Mouse (Mus musculus) megakaryocyte, embryonic 14.5 days (primary cell): ENCODE data around the gene Map2k3. TPM values are rescaled to one million over a fixed set of nuclear protein-coding genes. Genes with fewer than 3 reads are reported as not detected.

Experiments
- H3K27me3 ChIP-seq: replicated peaks from 2 replicates; pipeline ENCODE3; 2012; ENCODE audit warnings: inconsistent platforms
- H3K36me3 ChIP-seq: replicated peaks from 2 replicates; pipeline ENCODE3; 2012; ENCODE audit warnings: low read length, inconsistent platforms, mixed read lengths
- H3K4me1 ChIP-seq: 2 replicates; pipeline ENCODE4 v1.6.1; 2012; ENCODE audit warnings: inconsistent platforms
- H3K4me3 ChIP-seq: replicated peaks from 2 replicates; pipeline ENCODE3; 2012; ENCODE audit warnings: moderate library complexity, mild to moderate bottlenecking, inconsistent platforms
- H3K9me3 ChIP-seq: 2 replicates; pipeline ENCODE4 v1.6.1; 2012; ENCODE audit warnings: inconsistent platforms
- FLI1 ChIP-seq: IDR thresholded peaks from 2 replicates; pipeline ENCODE4 v1.6.1; 2012; ENCODE audit warnings: low read length, inconsistent platforms, mixed read lengths
- GATA1 ChIP-seq: IDR thresholded peaks from 3 replicates; pipeline ENCODE4 v1.6.1; 2012; ENCODE audit warnings: mixed read lengths, low read length, inconsistent platforms, borderline replicate concordance
- polyA plus RNA-seq: library from polyadenylated mRNA; stranded (reverse); fragments of >175 nt; gene quantifications from 2 replicates; pipeline ENCODE4 v1.2.3, GENCODE M21; 2012; ENCODE audit warnings: low replicate concordance; ENCODE audit not compliant: insufficient read depth

Gene Map2k3
- polyA plus RNA-seq, 1 experiment, result 191 TPM

DNA sequence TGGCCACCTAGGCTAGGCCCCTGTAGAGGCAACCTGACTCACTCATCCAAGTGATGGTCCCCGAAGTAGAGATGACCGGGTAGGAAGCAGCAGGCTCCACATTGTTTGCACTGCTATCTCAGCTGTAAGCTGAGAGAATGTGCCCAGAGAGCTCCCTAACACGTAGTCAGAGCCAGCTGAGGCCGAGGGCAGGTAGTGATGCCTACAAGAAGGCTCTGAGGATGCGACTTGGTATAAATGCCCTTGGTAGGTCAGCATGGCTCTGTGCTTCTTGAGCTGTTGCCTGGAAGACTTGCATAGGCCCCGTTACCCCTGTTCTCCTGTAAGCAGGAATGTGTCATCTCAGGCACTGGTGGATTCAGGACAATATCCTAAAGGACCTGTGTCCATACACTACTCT lies 21.2 kb downstream of the Map2k3 start:
- Histone ChIP-seq H3K36me3 (peaks cover 76% of the 10 kb centered on the region), H3K27me3 (peaks cover 7% of the 10 kb centered on the region), H3K9me3 (no peaks in the 10 kb centered on the region), H3K4me1 (peaks cover 8% of the 10 kb centered on the region), H3K4me3 (no peak overlapping the region)
- TF ChIP-seq GATA1, result no peak
- TF ChIP-seq FLI1, result no peak

DNA sequence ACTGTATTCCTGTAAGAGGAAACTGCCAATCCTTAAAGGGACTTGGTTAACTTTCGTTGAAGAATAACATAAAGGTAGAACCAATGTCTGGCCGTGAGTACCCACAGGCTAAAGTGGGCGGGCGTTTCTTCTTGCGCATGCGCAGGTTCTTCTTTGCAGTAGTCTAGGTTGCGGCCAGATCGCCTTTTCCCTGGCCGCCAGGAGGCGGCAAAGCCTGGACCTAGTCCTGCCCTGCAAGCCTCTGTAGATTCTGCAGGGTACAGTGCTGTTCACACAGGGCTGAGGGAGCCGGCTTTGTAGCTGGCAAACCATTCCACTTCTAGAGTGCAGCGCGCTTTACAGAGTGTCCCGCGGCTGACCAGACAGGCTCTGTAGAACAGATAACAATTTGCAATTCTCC lies 22.0 kb downstream of the Map2k3 start:
- Histone ChIP-seq H3K4me3 (no peak overlapping the region), H3K36me3 (peaks cover 68% of the 10 kb centered on the region), H3K9me3 (no peaks in the 10 kb centered on the region), H3K4me1 (peaks cover 13% of the 10 kb centered on the region), H3K27me3 (peaks cover 13% of the 10 kb centered on the region)
- TF ChIP-seq GATA1 (no peak), FLI1 (no peak)

DNA sequence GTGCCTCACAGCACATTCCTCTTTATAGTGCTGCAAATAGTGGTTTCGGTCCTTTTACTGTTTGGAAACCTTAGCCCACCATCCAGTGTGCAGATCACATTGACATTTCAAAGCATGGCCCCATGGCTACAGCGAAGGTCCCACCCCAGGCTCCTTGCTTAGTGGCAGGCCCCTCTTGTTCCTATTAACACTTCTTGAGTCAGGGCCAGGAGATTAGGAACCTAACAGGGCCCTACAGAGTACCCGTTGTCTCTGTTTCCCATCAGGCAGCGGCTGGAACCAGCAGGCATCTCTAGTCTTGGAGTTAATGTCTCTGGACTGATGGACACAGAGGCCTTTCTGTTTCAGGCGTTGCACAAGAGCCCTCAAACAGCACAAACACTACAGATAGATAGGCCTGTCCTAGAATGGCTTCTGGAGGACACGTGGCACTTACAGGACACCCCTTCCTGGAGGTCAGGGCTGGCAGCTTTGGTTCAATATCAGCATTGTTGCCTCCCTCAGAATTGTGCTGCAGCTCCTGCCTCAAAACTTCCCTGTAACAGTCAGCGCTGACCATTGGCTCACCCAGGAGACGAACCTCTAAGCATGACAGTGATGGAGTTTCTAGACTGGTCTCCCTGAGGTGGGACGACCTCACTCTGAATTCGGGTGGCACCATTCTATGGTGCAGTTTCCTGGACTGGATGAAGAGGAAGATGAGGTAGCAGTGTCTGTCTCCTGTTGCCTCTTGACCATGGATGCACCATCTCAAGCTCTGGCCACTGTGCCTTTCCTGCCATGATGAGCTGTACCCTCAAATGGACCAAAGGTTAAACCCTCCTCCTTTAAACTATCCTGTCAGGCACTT lies 22.6 kb downstream of the Map2k3 start:
- Histone ChIP-seq H3K9me3 (no peaks in the 10 kb centered on the region), H3K27me3 (peaks cover 17% of the 10 kb centered on the region), H3K4me3 (no peak overlapping the region), H3K4me1 (peaks cover 13% of the 10 kb centered on the region), H3K36me3 (peaks cover 61% of the 10 kb centered on the region)
- no peak for TF ChIP-seq FLI1
- no peak for TF ChIP-seq GATA1

DNA sequence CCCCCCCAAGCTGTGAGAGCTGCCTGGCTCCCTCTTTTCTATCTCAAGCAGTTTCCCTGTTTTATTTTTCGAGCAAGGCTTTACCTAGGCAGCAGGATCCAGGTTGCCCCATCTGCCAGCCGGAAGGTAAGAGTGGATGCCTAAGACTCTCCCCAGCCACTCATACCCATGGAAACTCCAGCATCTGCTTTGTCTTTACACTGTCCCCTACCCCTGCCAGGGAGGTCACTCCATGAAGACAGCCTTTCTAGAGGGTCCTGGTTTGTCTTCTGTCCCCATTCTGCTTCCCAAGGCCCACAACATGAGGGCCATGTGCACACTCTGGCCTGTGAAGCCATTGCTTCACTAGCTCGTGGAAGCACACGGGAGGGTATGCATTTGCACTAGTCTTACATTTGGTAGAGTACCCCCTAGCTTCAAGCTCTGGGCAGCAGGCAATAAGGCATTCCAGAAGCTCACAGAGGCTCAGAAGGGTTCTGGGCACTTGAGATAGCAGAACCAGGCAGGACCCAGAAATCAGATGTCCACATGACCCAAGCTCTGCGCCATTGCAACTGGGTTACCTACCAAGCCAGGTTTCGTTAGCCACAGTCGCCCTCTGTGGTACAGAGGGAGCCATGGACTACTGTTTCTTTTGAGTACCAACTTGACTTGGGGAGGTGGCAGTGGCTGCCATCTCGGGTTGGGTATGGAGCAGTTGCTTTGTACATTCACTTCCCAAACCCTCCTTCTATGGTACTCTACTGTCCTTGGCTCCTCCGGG lies 24.0 kb downstream of the Map2k3 start:
- Histone ChIP-seq H3K27me3 (peaks cover 17% of the 10 kb centered on the region), H3K9me3 (peaks cover 3% of the 10 kb centered on the region; the same call in 1 of the 2 replicates), H3K4me1 (peaks cover 13% of the 10 kb centered on the region), H3K4me3 (no peak overlapping the region), H3K36me3 (peaks cover 48% of the 10 kb centered on the region)
- TF ChIP-seq FLI1 (no peak), GATA1 (no peak)

DNA sequence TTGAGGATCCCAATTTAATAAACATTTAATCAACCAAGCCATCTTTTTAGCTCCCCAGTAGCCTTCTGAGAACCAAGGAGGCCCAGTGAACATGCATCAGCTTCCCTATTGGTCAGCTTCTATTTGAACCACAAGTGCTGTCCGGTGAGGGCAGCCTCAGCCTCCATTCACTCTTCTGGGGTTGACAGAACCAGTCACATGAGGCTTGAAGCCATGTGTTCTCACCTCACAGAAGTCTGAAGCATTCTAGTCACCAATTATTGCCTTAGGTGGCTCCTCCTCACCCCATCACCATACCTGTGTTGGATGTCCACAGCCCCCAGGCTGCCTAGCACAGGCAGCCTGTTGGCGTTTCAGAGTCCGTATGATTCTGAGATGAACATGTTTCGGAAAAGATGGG lies 27.1 kb downstream of the Map2k3 start:
- Histone ChIP-seq H3K9me3 (peaks cover 3% of the 10 kb centered on the region; the same call in 1 of the 2 replicates), H3K36me3 (peaks cover 16% of the 10 kb centered on the region), H3K27me3 (peaks cover 25% of the 10 kb centered on the region), H3K4me1 (peaks cover 12% of the 10 kb centered on the region), H3K4me3 (no peak overlapping the region)
- TF ChIP-seq GATA1, result no peak
- TF ChIP-seq FLI1, result no peak

DNA sequence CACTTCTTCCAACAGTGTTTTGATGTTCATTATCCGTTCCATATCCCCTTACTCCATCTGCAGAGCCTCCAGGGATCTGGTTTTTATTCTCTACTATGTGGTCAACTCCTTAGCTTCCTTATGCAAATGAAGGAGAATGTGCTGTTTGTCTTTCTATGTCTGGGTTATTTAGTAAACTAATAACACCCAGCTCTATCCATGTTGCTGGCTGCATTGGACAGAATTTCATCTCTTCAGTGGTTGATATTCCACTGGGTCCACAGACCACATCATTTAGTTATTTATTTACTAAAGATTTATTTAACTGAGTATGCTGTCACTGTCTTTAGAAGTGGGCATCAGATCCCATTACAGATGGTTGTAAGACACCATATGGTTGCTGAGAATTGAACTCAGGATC lies 29.3 kb downstream of the Map2k3 start:
- no peak overlapping the region for H3K4me3 ChIP-seq
- H3K4me1 ChIP-seq, result peaks cover 9% of the 10 kb centered on the region
- H3K36me3 ChIP-seq, result no peaks in the 10 kb centered on the region
- peaks cover 6% of the 10 kb centered on the region for H3K9me3 ChIP-seq
- TF ChIP-seq FLI1 (no peak), GATA1 (no peak)
- H3K27me3 ChIP-seq, result peaks cover 33% of the 10 kb centered on the region

DNA sequence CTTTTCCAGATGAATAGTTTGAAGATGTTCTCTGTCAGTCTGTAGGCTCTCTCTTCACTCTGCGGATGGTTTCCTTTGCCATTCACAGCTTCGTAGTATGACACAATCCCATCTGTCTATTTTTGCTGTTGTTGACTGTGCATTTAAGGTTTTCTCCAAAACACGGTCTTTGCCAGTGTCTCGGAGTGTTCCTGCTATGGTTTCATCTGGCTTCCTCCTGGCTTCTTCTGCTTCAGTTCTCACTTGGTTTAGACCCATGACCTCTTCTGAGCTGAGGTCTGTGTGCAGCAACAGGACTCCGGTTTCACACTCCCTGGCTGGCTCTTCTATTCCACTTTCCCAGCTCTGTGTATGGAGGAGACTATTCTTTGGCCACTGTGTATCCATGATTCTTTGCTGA lies 30.9 kb downstream of the Map2k3 start:
- Histone ChIP-seq H3K4me1 (peaks cover 7% of the 10 kb centered on the region), H3K27me3 (peaks cover 33% of the 10 kb centered on the region), H3K36me3 (no peaks in the 10 kb centered on the region), H3K4me3 (no peak overlapping the region), H3K9me3 (peaks cover 6% of the 10 kb centered on the region)
- TF ChIP-seq GATA1 (no peak), FLI1 (no peak)

DNA sequence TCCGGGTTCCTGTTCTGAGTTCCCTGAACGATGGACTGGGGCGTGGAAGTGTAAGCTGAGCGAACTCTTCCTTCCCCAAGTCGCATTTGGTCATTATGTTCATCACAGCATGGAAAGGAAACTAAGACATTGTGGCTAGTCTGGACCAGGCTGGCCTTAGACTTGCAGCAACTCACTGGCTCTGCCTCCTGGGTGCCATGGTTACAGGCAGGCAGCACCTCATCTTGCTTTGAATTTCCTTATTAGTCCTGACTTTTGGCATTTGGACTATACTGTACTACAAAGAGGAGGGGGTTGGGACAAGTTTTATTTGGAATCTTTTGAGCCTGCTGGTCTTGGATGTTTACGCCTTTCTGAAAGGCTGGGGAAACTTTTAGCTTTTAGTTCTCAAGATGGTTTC lies 35.1 kb downstream of the Map2k3 start:
- TF ChIP-seq FLI1, result no peak
- TF ChIP-seq GATA1, result no peak
- no peaks in the 10 kb centered on the region for H3K4me1 ChIP-seq
- peaks cover 37% of the 10 kb centered on the region for H3K27me3 ChIP-seq
- peaks cover 4% of the 10 kb centered on the region for H3K9me3 ChIP-seq
- H3K4me3 ChIP-seq, result no peak overlapping the region
- H3K36me3 ChIP-seq, result no peaks in the 10 kb centered on the region

DNA sequence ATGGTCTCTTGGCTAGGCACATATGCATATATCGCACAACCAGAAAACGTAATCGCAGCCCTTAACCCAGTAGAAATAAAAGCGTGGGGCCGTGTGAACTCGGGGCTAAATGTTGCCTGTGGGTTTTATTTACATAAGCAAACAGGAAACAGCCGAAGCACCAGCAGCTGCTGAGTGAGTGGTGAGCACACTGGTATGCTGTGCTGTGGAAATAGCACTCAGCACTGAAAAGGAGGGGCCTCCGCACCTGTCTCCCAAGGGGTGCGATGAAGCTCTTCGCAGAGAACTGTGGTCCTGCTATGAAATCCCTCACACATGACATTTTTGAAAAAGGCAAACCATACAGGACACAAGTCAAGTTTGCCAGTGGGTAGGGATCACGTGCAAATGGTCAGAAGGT lies 43.3 kb downstream of the Map2k3 start:
- Histone ChIP-seq H3K36me3 (no peaks in the 10 kb centered on the region), H3K4me1 (peaks cover 13% of the 10 kb centered on the region; the same call in 1 of the 2 replicates), H3K9me3 (no peaks in the 10 kb centered on the region), H3K27me3 (peaks cover 46% of the 10 kb centered on the region), H3K4me3 (no peak overlapping the region)
- TF ChIP-seq FLI1, result no peak
- TF ChIP-seq GATA1, result no peak

DNA sequence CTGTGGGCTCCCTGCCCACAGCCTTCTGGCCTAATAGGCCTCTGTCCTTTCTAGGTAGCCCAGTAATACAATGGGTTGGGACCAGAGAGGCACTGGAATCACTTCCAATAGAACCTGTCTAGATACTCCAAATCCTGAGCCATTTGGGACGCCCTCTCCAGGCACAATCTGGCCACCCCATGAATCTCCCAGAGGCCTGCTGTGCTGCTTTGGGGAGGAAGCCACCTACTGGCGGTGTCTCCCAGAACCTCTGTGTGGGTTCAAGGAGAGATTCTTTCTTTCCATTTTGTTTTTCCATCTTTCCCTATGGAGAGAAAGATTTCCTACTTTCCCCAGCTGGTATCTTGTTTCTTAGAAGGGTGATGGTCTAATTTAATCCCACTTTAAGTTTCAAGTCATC lies 44.4 kb downstream of the Map2k3 start:
- Histone ChIP-seq H3K4me1 (peaks cover 13% of the 10 kb centered on the region; the same call in 1 of the 2 replicates), H3K27me3 (peaks cover 51% of the 10 kb centered on the region), H3K36me3 (no peaks in the 10 kb centered on the region), H3K9me3 (no peaks in the 10 kb centered on the region), H3K4me3 (no peak overlapping the region)
- TF ChIP-seq GATA1 (no peak), FLI1 (no peak)
